Mouse (Mus musculus): ENCODE results near the gene Pdcd1.
"Not testable (repeated sequence)": the region's sequence is repeated elsewhere in the genome, so short reads cannot be mapped to it uniquely, and the experiment has no call there.

- TF ChIP-seq CTCF (IDR thresholded peaks at IDR 0.05; ENCODE audit: borderline replicate concordance, insufficient read depth, low read depth, low read length); POLR2A (IDR thresholded peaks at IDR 0.05; ENCODE audit: borderline replicate concordance, insufficient read depth, low read length): not testable (repeated sequence)
Measured at GRCm38 (mm10) chr1:94005954-94006506, 46.3 kb downstream of the Pdcd1 start.

Data from cerebellum, adult 2 months (tissue).